Mouse (Mus musculus) lung, postnatal 4 days (tissue): ENCODE data around the gene Jkamp.
A peak's percentile ranks its signal among the peaks of the same experiment; 100 is the strongest.

ENCODE experiments used
- DNase-seq, 2 experiments: peaks; one replicate each; pipeline ENCODE4 v3.0.0; 2021

Jkamp gene

DNA sequence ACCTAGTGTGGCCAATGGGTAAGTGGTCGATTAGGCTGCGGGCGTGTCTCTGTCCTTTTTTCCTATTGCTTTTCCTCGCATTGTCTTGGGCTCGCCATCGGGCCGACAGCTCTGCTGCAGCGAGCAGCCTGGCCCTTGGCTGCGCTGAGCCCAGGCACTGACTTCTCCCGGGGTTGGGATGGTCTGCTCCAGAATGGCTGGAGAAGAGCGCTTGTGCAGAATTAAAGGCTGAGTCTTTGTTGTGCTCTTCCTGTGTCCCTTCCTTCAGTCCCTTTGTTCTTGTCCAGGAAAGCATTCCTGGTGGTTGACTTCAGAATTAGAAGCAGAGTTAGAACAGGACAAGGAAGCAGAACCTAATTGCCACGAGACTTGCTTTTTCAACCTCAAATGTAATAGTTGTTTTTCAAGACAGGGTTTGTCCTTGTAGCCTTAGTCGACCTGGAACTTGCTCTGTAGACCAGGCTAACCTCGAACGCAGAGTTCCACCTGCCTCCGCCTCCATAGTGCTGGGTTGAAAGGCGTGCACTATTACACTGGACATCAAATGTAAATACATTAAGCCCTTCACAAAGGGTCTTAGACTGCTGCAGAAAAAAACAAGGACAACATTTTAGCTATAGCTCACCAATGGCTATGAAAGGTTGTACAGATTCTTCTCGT is 907 bp downstream of the Jkamp start:
- DNase-seq = no peak

DNA sequence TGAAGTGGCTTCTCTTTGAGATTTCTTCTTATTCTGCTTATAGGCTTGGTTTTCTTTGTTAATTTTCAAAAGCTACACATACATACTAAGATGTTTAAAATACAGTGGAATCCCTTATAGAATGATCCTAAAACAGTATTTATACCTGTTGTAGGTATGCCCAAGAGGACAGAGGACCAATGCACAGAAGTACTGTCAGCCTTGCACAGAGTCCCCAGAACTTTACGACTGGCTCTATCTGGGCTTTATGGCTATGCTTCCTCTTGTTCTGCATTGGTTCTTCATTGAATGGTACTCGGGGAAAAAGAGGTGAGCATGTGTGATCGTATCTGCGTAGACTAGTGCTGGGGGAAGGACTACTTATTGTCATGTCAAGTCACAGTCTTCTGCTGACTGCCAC is 4.4 kb downstream of the Jkamp start:
- no peak for DNase-seq

DNA sequence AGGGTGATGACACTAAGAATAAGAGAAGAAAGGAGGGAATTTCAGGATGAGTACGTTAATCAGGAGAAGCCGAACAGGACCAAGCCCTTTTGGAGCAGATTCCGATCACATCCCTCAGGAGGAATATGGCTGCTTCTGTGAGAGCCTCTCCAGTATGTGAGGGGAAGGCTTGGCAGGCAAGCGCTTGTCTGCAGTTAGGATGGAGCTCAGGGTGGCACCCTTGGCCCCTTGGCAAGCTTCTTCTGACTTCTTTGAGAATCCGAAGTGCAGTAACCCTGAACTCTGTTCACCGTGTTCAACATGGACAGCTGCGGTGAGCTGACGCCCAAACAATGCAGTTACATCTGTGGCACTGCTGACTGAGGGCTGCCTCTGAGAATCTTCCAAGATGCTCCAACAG is 11.6 kb downstream of the Jkamp start:
- no peak for DNase-seq

DNA sequence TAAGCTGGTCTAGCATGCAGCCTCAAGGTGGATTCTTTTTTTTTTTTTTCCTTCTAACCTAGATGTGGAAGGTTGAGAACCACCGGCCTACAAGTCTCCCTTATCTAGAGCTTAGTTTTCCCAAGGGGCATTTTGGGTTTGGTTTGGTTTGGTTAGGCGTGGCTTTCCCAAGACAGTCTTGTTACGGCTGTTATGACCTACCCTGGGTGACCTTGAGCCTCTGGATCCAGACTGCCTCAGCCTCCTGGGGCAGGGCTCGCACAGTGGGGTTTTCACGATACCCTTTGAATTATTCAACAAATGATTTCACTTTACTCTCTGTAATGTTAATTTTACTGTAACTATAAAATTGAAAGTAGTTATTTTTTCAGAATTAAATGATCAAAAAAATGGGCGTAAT is 17.4 kb downstream of the Jkamp start:
- no peak for DNase-seq

DNA sequence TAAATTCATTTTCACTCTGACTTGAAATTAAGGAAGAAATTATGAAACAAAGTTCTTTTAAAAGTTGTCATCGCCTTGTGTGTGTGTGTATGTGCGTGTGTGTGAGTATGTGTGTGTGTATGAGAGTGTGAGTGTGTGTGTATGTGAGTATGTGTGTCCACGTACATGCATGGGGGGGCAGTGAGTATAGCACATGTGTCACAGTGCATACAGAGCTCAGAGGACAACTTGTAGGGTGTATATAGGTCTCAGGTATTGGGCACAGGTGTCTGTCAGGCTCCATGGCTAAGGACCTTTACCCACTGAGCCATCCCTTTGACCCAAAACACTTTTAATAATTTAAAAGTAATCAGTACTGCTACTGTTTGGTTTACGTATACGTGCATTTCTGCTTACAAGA is 18.6 kb downstream of the Jkamp start:
- DNase-seq = no peak

DNA sequence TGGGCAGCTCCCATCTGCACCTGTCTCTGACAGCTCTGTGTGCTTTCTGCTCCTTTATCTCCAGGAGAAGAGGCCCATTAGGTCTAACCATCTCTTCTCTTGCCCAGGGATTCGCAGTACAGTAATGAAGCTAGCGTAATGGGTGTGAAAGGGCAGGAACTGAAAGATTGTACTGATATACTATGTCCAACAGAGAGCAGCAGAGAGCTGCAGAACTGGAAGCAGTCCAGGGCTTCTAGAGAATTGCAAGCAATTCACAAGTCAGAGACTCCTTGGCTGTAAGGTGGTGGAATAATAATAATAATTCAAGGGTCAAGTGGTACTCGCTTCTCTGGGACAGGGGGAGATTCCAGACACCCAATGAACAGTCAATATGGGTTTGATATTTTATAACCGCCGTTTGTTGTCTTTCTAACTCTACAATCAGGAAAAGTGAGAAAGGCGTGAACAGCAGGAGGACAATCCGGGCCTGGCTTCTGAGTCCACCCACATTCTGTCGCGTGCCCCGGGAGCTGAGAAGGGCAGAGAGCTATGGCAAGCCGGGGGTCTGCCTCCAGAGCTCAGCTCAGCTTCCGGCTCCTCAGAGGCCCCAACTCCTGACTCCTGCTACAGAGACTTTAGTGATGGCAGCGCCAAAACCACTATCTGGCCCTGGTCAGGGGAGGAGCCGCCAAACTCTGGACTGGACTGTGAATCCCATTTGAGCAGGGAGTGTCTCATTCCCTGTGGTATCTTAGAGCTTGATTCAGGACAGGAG is 19.3 kb downstream of the Jkamp start:
- peak; percentile 31 to 75 for DNase-seq

DNA sequence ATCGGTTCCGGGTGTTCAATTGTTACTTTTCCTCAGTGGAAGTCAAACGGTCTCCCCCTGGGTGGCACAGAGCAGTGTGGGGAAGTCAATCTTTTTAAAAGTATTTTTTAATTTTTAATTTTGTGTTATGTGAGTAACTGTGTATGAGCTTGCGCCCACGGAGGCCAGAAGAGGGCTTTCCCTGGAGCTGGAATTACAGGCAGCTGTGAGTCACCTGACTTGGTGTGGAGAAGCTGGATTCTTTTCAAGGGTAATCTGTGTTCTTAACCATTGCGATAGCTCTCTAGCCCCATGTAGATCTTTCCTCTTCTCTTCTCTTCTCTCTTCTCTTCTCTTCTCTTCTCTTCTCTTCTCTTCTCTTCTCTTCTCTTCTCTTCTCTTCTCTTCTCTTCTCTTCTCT is 29.7 kb downstream of the Jkamp start:
- no peak for DNase-seq

DNA sequence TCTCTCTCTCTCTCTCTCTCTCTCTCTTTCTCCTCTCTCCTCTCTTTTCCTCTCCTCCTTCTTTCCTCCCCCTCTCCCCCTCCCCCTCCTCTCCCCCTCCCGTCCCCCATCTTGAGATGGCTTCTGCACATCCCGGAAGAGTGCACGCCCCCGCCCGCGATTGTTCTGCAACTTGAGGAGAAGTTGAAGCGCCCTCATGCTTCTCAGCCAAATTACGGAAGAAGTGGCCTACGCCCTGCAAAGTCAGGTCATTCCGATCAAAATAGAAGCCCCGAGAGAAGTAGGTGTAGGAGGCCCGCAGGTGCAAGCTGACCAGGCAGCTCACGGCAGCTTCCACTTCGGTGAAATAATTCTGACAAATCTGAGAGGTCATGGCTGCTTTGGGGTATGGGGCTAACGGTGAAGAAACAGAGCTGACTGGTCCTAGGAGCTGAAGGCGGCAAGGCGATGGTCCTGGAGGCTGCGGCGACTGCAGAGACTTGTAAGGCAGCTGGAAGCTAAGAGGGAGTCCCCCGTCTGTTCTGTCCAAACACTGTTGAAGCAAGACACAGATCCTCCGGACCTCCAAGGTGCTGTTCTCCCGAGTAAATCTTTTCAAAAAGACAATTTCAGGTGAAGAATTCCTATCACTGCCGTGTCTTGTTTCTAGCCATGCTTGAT is 30.4 kb downstream of the Jkamp start:
- DNase-seq = no peak

DNA sequence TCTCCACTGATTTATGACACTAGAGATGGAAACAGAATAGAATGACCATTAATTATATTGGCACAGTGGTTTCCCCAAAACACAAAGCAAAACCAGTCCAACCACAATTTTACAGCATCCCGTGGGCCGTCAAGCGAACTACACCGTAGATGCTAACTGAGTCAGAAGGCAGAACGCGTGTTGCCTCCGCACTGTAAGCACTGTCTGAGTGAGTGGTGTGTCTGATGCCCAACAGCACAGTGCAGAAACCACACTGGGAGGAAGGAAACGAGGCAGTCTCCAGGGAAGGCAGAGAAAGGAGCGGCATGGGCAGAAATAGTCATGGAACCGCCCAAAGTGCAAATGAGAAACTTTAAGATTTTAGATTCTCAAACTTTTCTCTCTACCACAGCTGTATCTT is 43.8 kb downstream of the Jkamp start:
- no peak for DNase-seq

DNA sequence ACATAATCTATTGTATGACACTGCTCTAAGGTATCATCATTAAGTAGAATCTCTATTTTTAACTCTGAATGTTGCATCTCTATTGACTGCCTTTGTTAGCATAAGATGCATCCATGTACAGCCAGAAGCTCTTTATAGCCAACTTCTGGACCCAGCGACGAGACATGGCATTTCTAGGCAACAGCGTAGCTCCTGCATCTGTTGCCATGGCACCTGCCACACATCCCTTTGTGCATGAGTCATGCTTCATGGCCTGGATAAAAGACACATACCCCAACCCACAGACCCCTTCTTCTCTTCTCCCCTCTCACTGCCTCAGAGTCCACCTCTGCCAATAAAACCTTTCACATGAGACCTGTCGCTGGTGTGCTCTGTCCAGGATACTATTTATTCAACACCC is 65.4 kb downstream of the Jkamp start:
- no peak for DNase-seq
